Mouse (Mus musculus): ENCODE data around the gene Gfra4. TPM values are rescaled to one million over a fixed set of nuclear protein-coding genes. Genes with fewer than 3 reads are reported as not detected.

Gene Gfra4
- 1 to 10 TPM; 5.6 to 7.2 (median 6.3) TPM for total RNA-seq (2022)

DNA sequence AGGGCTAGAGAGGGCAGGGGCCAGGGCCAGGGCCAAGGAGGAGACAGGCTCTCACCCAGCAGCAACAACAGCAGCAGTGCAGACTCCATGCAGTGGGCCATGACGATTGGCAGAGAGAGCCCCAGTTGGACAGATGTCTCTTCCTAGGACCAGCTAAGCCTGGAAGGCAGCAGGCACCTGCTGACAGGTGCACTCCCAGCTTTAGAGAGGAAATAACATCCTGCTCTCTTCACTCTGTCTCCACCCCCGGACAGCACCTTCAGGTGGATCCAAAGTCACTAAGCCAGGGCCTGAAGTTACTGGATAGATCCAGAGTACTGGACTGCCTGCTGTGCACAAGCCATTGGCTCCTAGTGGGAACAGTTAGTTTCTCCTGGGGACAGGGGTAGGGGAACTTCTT, at the start of gene Gfra4:
Gfra4 (minus strand) TSS at position 101 of the 400 bp plus-strand sequence.
- DNase-seq, result no peak

- no peak for DNase-seq
These were observed 48.0 kb upstream of the Gfra4 start for GRCm38 (mm10) chr2:131090852-131091251.

DNA sequence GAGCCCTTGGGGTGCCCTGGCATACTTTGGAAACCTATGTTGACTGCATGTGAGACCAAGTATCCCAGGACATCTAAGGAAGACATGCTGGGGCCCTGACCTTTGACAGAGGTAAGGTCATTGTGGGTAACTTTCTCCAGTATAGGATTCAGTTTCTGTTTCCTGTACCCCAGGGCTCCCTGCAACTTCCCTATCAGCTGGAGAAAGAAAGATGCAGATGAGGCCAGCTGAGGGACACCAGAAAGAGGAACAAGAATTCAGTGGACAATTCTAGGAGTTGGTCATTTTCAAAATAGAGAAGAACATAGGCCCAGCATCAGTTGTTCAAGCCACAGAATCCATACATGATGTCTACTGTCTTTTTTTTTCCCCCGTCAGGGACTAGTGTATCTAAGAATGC, 46.7 kb upstream of the Gfra4 start:
- no peak for DNase-seq

- no peak for DNase-seq
These were observed 45.7 kb upstream of the Gfra4 start for GRCm38 (mm10) chr2:131088581-131088980.

GRCm38 (mm10) chr2:131086667-131087390, 43.9 kb upstream of the Gfra4 start, which contains the start of gene Siglec1:
Gene Siglec1, minus strand, starts transcription at chr2:131086765.
- DNase-seq, result no peak

DNA sequence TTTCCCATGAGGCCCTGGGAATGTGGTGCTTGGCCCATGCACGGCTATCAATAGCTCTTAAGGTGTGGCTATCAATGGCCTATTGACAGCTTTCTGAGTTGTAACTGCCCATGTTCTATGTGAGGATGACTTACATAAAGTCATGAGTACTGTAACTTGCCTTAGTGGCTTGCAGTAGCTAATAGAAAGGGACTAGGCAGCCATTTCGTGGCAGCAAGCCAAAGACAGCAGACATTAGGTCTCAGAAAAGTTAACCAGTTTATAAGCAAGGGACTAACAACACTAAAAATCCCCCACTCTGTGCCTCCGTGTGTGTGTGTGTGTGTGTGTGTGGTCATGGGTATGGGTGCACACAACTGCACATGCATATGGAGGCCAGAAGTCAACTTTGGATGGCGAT, 41.3 kb upstream of the Gfra4 start:
- DNase-seq, result no peak

GRCm38 (mm10) chr2:131080507-131080906, 37.6 kb upstream of the Gfra4 start:
- DNase-seq, result no peak

DNA sequence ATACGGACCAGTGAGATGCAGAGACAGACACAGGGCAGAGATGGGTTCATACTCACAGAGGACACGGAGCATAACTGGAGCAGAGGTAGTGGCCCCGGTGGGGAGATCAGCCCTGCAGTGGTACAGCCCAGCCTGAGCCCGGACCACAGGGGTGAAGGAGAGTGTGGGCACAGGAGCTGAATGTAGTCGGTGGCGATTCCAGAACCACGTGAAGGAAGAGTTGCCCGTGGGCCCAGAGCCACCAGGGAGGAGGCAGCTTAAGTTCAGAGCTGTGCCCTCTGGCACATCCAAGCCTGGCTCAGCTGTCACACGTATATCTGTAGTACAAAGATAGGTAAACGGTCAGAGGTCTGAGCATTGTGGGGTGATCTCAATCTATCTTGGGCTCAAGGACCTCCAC, 29.6 kb upstream of the Gfra4 start:
- DNase-seq, result no peak

GRCm38 (mm10) chr2:131067481-131067880, 24.6 kb upstream of the Gfra4 start:
- no peak for DNase-seq

DNA sequence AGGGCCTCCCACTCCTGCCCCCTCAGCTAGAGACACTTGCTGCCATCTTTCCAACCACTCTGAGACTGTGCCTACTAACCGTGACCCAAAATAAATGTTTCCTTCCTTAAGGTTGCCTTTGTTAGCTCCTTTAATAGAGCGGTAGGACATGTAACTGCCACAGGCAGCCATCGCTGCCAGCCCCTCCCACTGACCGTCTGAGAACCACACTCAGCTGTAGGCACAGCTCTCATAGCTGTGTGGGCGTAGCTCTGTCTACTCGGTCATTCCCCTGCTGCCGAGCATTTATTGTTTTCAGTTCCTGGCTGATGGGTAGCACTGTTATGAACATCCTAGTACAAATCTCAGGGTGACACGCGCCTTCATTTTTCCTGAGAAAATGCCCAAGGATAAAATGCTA, 23.5 kb upstream of the Gfra4 start:
- DNase-seq, result no peak

DNA sequence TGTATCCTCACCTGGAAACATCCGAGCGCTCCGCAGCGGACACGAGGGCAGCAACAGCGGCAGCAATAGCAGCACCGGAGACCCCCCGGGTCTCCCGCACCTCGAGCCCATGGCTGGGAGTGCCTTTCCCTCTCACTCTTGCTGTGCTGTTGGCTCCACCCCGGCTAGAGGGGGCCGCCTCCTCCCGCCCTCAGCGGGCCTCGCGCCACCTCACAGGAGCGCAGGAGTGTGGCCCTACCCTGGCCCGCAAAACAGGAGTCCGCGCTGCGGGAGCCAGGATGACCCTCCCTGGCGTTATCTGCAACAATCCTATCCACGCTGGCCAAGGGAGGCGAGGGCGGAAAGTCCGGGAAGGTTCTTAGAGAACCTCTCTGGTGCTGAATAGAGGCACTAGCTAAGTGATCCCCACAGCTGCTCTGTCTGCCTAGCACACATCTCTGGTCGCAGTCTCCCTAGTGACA, 20.5 kb upstream of the Gfra4 start, which contains the start of gene Adam33:
Adam33 (minus strand) TSS at position 411 of the 461 bp plus-strand sequence.
- DNase-seq, result no peak

DNA sequence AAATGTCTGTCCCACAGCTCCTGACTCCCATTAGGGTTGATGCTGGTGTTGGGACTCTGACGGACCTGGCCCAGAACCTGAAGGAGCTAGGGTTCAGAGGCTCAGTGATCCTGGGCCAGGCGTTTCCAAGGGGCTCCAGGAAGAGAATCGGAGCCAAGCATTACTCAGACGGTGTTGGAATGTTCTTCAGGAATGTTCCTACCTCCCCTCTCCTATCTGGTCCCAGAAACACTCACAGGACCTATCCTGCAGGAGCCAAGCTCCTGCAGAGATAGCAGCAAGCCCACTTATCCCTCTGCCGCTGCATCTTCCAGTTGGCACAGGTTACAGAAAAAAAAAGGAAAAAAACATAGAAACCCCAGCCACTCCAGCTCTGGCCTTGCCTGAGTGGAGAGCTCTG, 18.7 kb upstream of the Gfra4 start:
- DNase-seq, result no peak

DNA sequence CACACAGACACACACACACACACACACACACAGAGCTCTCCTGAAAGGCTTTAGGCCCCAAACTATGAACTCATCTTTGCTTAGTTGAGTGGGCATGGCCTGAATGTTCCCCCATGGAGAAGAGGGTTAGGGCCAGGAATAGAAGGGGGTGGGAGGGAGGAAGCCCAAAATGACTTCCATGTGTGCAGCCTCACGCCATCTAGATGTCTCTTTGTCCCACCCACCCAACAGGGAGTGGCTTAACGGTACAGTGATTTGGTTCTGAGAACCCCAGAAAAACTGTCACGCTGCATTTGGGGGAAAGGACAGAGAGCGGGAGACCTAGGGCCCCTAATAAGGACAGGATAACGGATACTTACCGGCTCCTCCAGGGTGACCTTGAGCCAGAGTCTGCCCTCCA, 17.9 kb upstream of the Gfra4 start:
- DNase-seq, result no peak

- no peak for DNase-seq
These were observed 17.1 kb upstream of the Gfra4 start for GRCm38 (mm10) chr2:131059781-131060540.

DNA sequence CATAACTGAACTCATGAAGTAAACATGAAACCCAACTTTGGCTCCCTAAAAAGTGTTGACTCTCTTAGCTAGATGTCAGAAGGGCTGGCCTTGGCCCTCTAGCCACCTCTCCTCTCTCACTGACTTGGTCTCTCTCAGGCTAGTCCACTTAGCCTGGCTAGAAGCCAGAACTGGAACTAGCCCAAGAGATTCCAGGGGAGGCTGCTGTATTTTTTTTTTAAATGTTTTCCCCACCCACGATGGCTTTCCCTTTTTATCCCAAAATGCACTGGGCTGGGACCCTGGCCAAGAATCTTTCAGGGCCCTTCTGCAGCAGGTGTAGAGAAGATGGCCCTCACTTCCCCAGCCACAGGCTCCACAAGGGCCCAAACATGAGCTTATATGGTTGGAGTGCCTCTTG, 16.5 kb upstream of the Gfra4 start:
- peak; percentile 43 for DNase-seq

DNA sequence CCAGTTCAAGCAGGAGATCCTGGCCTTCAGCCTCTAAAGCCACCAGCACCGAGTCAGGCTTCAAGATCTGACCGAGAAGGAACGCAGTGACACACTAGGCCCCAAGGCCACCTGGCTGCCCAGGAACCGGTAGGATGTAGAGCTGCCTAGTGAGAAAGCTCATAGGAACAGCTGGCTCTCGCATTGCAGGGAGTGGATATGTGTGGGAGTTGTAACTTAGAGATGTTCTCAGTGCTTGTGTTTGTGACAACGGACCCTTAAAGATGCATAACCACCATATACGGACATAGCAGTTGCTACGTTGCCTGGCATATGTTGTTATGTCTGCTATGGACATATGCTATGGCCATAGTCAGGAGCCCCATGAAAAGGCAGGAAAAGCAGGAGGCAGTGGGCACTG, 15.8 kb upstream of the Gfra4 start:
- no peak for DNase-seq

DNA sequence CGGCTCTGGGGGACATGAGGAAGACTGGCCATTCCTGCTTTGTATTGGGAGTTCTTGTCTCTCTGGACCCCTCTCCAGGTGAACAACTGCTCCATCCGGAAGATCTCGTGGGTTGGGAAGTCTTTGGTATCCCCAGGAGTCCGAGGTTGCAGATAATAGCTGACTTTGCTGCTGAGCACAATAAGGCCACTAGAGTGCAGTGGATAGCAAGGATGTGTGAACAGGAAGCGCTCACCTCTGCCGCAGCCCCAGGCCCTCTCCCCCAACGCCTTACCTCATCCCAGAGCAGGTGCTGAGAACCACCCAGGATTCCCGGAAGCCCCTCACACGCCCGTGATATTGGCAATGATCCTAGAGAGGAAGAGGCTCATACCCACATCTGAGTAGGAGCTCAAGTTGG, 13.3 kb upstream of the Gfra4 start:
- DNase-seq, result no peak

GRCm38 (mm10) chr2:131055631-131056030, 12.7 kb upstream of the Gfra4 start:
- no peak for DNase-seq

- DNase-seq, result no peak
These were observed 11.9 kb upstream of the Gfra4 start for GRCm38 (mm10) chr2:131054646-131055264.

DNA sequence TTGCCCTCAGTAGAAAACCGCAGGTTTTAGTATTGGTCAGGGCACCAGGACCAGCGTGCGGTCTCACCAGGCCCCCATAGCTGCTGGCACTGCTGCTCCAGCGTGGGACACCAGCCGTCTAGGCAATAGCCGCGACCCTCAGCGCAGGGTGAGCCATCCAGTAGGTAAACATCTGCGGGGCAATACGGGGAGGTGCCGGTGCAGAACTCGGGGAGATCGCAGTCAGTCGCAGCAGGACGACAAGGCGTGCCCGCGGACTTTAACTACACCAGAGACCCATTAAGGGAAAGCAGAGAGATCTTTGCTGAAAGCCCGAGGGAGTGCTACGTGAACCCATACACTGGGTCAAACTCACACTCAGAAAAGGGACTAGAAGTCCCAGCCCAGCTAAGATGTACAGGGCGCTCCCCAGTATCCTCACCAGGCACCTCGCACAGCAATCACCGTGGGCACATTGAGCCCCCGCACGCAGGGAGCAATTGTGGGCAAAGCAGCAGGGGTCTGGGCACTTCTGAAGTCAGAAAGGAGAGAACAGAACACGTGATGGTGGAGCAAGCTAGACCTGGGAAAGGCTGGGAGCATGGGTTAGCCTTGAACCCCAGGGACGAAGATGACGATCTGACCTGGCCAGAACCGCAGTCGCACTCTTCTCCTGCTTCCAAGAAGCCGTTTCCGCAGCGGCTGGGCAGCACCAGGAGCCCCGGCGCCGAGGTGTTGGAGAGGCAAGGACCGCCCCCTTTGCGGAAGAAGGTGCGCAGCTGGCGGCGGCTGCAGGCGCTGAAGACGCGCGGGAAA, 11.2 kb upstream of the Gfra4 start:
- no peak for DNase-seq

DNA sequence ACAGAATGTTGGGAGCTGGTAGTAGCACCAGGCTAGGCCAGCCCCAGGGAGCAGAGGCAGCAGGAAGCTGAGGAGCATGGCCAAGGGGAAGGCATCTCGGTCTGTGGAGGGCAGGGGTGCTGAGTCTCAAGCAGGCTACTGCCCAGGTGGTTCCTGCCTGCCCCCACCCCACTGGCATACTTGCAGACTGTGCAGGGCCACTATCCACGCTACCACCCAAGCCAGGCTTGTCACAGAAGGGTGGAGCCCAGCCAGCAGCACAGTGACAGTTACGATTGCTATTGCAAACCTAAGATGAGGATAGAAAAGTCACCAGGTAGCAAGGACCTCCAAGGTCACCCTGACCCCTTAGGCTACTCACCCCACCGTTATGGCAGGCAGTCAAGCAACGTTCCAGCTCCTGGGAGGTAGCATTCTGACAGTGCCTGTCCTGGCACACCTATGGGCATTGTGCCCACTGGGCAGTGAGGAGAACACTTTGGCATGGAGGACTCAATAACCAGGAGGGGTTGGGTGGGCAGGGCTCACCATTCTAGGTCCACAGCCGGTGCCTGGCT, 10.1 kb upstream of the Gfra4 start:
- DNase-seq, result no peak

DNA sequence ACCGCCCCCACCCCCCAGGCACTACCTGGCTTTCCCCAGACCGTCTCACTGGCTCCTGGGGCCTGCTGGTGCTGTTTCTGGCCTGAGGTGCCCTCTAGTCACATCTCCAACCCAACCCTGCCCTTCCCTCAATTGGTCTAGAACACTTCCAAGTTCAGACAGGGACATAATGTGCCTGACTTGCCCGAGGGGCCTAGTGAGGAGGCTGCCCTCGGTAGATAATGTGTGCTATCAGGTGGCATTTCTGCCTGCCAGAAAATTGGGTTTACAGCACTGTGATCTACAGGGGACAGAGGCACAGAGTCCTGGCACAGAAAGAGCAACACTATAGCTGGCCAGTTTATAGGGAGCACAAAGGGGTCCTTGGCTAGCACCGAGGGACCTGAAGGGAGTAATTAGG, 9.2 kb upstream of the Gfra4 start:
- no peak for DNase-seq
